Mouse (Mus musculus) hindbrain, embryonic 12.5 days (tissue): Measurements from ENCODE around the gene Maml3. TPM values are rescaled to one million over a fixed set of nuclear protein-coding genes. Genes with fewer than 3 reads are reported as not detected.

Source experiments
- ATAC-seq: fragments of 200-750 bp; cut with Nextera tagmentation; 2 replicates; pipeline ENCODE4 v1.8.0; 2017; ENCODE audit warnings: moderate TSS enrichment; ENCODE audit not compliant: low FRiP score
- H3K27ac ChIP-seq: fragments of 300-500 bp; sonication (generic); 2 replicates; pipeline ENCODE4 v1.5.1; 2016; ENCODE audit warnings: mild to moderate bottlenecking
- H3K27me3 ChIP-seq: fragments of 300-500 bp; sonication (generic); 2 replicates; pipeline ENCODE4 v1.6.1; 2016; ENCODE audit warnings: mild to moderate bottlenecking
- H3K36me3 ChIP-seq: fragments of 300-500 bp; sonication (generic); 2 replicates; pipeline ENCODE4 v1.6.1; 2016; ENCODE audit warnings: mild to moderate bottlenecking
- H3K4me1 ChIP-seq: fragments of 300-500 bp; sonication (generic); 2 replicates; pipeline ENCODE4 v1.6.1; 2016
- H3K4me2 ChIP-seq: fragments of 300-500 bp; sonication (generic); replicated peaks from 2 replicates; pipeline ENCODE4 v1.6.1; 2016; ENCODE audit warnings: mild to moderate bottlenecking
- H3K4me3 ChIP-seq: fragments of 300-500 bp; sonication (generic); 2 replicates; pipeline ENCODE4 v1.5.1; 2016; ENCODE audit warnings: mild to moderate bottlenecking
- H3K9ac ChIP-seq: fragments of 300-500 bp; sonication (generic); 2 replicates; pipeline ENCODE4 v1.6.1; 2016; ENCODE audit warnings: mild to moderate bottlenecking, moderate library complexity
- H3K9me3 ChIP-seq: fragments of 300-500 bp; sonication (generic); replicated peaks from 2 replicates; pipeline ENCODE4 v1.6.1; 2016; ENCODE audit warnings: mild to moderate bottlenecking
- WGBS: fragments of 180-500 bp; shearing (Covaris S2); methylation state at CpG from one replicate; pipeline ENCODE4 v1.1.7; 2016; 5-methylcytosine and 5-hydroxymethylcytosine counted together
- polyA plus RNA-seq: library from polyadenylated mRNA; unstranded; fragments of >200 nt; fragmentation: Nextera tagmentation; extraction: Ambion mirVana; gene quantifications from 2 replicates; pipeline ENCODE4 v1.2.1, GENCODE M21; 2016

Maml3 gene
- polyA plus RNA-seq, 1 experiment from 2014 or later = 8.3 TPM

- Histone ChIP-seq H3K4me3 (no peak overlapping the region), H3K36me3 (no peaks in the 10 kb centered on the region), H3K27me3 (no peaks in the 10 kb centered on the region), H3K9me3 (no peaks in the 10 kb centered on the region), H3K9ac (no peak overlapping the region; the same call in 1 of the 2 replicates), H3K4me1 (peaks cover 30% of the 10 kb centered on the region), H3K27ac (peak overlapping the region; percentile 89), H3K4me2 (no peak overlapping the region)
- 56% methylated on average over 7 of the region's 7 CpGs for WGBS
- peak; percentile 59 for ATAC-seq
Observed at GRCm38 (mm10) chr3:52087636-52088280, 17.1 kb downstream of the Maml3 start.

GRCm38 (mm10) chr3:52078763-52079162 lies 26.1 kb downstream of the Maml3 start:
- H3K27ac ChIP-seq = no peak overlapping the region
- no peaks in the 10 kb centered on the region for H3K36me3 ChIP-seq
- H3K9ac ChIP-seq = no peak overlapping the region
- H3K4me3 ChIP-seq = no peak overlapping the region
- no peaks in the 10 kb centered on the region for H3K9me3 ChIP-seq
- H3K27me3 ChIP-seq = no peaks in the 10 kb centered on the region
- H3K4me1 ChIP-seq = no peaks in the 10 kb centered on the region; the same call in 1 of the 2 replicates
- no peak overlapping the region for H3K4me2 ChIP-seq
- WGBS = 89% methylated on average over 2 of the region's 2 CpGs
- no peak for ATAC-seq

GRCm38 (mm10) chr3:52073959-52074358 lies 30.9 kb downstream of the Maml3 start:
- Histone ChIP-seq H3K4me3 (no peak overlapping the region), H3K4me1 (peaks cover 41% of the 10 kb centered on the region)

GRCm38 (mm10) chr3:52071996-52072395 lies 32.9 kb downstream of the Maml3 start:
- no peak overlapping the region for H3K4me2 ChIP-seq
- H3K9ac ChIP-seq = no peak overlapping the region
- no peak overlapping the region for H3K4me3 ChIP-seq
- H3K36me3 ChIP-seq = no peaks in the 10 kb centered on the region
- H3K9me3 ChIP-seq = no peaks in the 10 kb centered on the region
- 36% methylated on average over 5 of the region's 5 CpGs for WGBS
- peaks cover 41% of the 10 kb centered on the region for H3K4me1 ChIP-seq
- H3K27ac ChIP-seq = no peak overlapping the region
- no peaks in the 10 kb centered on the region for H3K27me3 ChIP-seq
- ATAC-seq = no peak

More at GRCm38 (mm10) chr3:52073959-52074358, 30.9 kb downstream of the Maml3 start:
- no peaks in the 10 kb centered on the region for H3K36me3 ChIP-seq
- H3K27me3 ChIP-seq = no peaks in the 10 kb centered on the region
- no peaks in the 10 kb centered on the region for H3K9me3 ChIP-seq
- no peak overlapping the region for H3K4me2 ChIP-seq
- H3K9ac ChIP-seq = no peak overlapping the region
- no peak overlapping the region for H3K27ac ChIP-seq
- ATAC-seq = no peak
- 87% methylated on average over 6 of the region's 6 CpGs for WGBS

- Histone ChIP-seq H3K4me1 (peaks cover 41% of the 10 kb centered on the region), H3K4me2 (peak overlapping the region; percentile 58), H3K9ac (peak overlapping the region; percentile 39; the same call in 1 of the 2 replicates), H3K36me3 (no peaks in the 10 kb centered on the region), H3K27me3 (no peaks in the 10 kb centered on the region), H3K9me3 (no peaks in the 10 kb centered on the region), H3K4me3 (peak overlapping the region; percentile 30), H3K27ac (peak overlapping the region; percentile 79)
- 0 out of 2 replicates have a peak, but pooled peaks have one; percentile 16 for ATAC-seq
- WGBS = 3% methylated on average over 4 of the region's 4 CpGs
Observed at GRCm38 (mm10) chr3:52070163-52070478, 34.8 kb downstream of the Maml3 start.

- Histone ChIP-seq H3K4me1 (peaks cover 41% of the 10 kb centered on the region), H3K4me2 (peak overlapping the region; percentile 58), H3K27me3 (no peaks in the 10 kb centered on the region), H3K4me3 (peak overlapping the region; percentile 30), H3K27ac (peak overlapping the region; percentile 79), H3K36me3 (no peaks in the 10 kb centered on the region), H3K9me3 (no peaks in the 10 kb centered on the region), H3K9ac (peak overlapping the region; percentile 39)
- peak; percentile 74 for ATAC-seq
- 9% methylated on average over 25 of the region's 25 CpGs for WGBS
Observed at GRCm38 (mm10) chr3:52069304-52070162, 35.3 kb downstream of the Maml3 start.

- Histone ChIP-seq H3K9me3 (no peaks in the 10 kb centered on the region), H3K9ac (no peak overlapping the region), H3K4me2 (no peak overlapping the region), H3K4me3 (no peak overlapping the region), H3K36me3 (no peaks in the 10 kb centered on the region), H3K27ac (no peak overlapping the region), H3K4me1 (peaks cover 41% of the 10 kb centered on the region), H3K27me3 (no peaks in the 10 kb centered on the region)
- ATAC-seq = no peak
- WGBS = 65% methylated on average over 3 of the region's 3 CpGs
Observed at GRCm38 (mm10) chr3:52068885-52069284, 36.0 kb downstream of the Maml3 start.

GRCm38 (mm10) chr3:52067181-52067580 lies 37.7 kb downstream of the Maml3 start:
- WGBS = 83% methylated on average over 6 of the region's 6 CpGs
- Histone ChIP-seq H3K4me2 (no peak overlapping the region), H3K27me3 (no peaks in the 10 kb centered on the region), H3K9me3 (no peaks in the 10 kb centered on the region), H3K9ac (no peak overlapping the region), H3K36me3 (no peaks in the 10 kb centered on the region), H3K27ac (no peak overlapping the region), H3K4me1 (peaks cover 44% of the 10 kb centered on the region), H3K4me3 (no peak overlapping the region)
- ATAC-seq = no peak

GRCm38 (mm10) chr3:52066142-52066541 lies 38.7 kb downstream of the Maml3 start:
- ATAC-seq = no peak
- H3K36me3 ChIP-seq = no peaks in the 10 kb centered on the region
- no peak overlapping the region for H3K27ac ChIP-seq
- H3K4me3 ChIP-seq = no peak overlapping the region
- WGBS = 67% methylated on average over 3 of the region's 3 CpGs
- H3K4me2 ChIP-seq = no peak overlapping the region
- H3K4me1 ChIP-seq = peaks cover 44% of the 10 kb centered on the region
- no peaks in the 10 kb centered on the region for H3K27me3 ChIP-seq
- H3K9ac ChIP-seq = no peak overlapping the region
- no peaks in the 10 kb centered on the region for H3K9me3 ChIP-seq

GRCm38 (mm10) chr3:52063261-52063655 lies 41.6 kb downstream of the Maml3 start:
- ATAC-seq = no peak
- Histone ChIP-seq H3K9ac (no peak overlapping the region), H3K4me2 (no peak overlapping the region), H3K4me3 (no peak overlapping the region), H3K27me3 (no peaks in the 10 kb centered on the region), H3K27ac (0 out of 2 replicates have a peak overlapping the region, but pooled peaks have one; percentile 4), H3K9me3 (no peaks in the 10 kb centered on the region), H3K4me1 (peaks cover 23% of the 10 kb centered on the region), H3K36me3 (no peaks in the 10 kb centered on the region)
- 93% methylated on average over 3 of the region's 3 CpGs for WGBS

GRCm38 (mm10) chr3:52062389-52063260 lies 42.3 kb downstream of the Maml3 start:
- Histone ChIP-seq H3K36me3 (no peaks in the 10 kb centered on the region), H3K4me1 (peaks cover 23% of the 10 kb centered on the region), H3K4me2 (peak overlapping the region; percentile 15; the same call in 1 of the 2 replicates), H3K27me3 (no peaks in the 10 kb centered on the region), H3K4me3 (no peak overlapping the region), H3K9me3 (no peaks in the 10 kb centered on the region), H3K27ac (peak overlapping the region; percentile 80), H3K9ac (no peak overlapping the region)
- ATAC-seq = peak; percentile 44
- WGBS = 46% methylated on average over 11 of the region's 11 CpGs
